Mouse (Mus musculus) urinary bladder, postnatal 25 days (tissue): ENCODE results near the gene Gm49373.
"Not testable (repeated sequence)": the region's sequence is repeated elsewhere in the genome, so short reads cannot be mapped to it uniquely, and the experiment has no call there.

Experiments
- DNase-seq: peaks from one replicate; pipeline ENCODE4 v3.0.0; 2022; ENCODE audit warnings: low spot score

The Gm49373 gene

DNA sequence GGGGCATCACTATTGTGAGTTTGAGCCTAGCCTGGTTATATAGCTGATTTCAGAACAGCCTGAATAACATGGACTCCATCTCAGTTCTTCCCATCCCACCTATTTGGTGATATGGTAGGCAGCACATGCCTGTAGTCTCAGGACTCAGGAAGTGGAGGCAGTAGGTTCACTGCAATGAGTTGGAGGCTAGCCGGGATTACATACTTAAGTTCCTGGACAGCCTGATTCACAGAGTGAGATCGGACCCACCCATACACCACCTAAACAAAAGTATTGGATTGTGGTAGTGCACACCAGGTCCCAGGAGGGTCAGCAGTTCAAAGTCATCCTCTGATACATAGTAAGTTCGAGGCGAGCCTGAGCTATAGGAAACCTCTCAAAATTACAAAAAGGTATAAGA lies 255 bp downstream of the Gm49373 start:
- DNase-seq: no peak

DNA sequence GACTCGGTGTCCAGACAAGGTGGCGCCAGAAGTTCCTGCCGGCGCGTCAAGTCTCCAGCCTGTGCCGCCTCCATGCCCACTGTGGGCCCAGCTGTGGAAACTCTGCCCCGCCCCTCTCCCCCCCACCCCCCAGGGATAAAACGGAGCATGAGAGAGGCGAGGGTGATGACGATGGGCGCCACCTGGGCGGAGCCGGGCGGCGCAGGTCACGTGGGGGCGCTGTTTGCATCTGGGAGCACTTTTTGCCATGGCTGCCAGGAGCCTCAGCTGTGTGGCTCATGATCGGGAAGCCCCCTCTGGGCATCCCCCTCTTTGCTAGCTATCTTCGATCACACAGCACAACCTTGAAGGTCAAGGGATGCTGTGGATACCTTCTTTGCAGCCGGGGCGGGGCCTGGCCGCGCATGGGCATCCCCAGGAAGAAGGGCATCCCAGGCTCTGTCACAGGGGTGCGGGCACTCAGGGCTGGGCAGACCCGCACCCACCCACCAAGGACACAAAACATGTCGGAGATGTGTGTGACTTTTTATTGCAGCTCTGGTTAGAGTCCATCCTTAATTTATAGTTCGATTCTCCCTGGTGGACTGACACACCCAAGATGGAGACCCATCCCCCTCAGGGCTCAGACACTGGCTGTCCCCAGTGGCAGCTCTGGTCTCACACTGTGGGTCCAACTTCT lies 5.8 kb downstream of the Gm49373 start, which contains the start of gene Zglp1:
TSS of gene Zglp1 (minus strand) at position 88 of the 679 bp plus-strand sequence.
- no peak for DNase-seq

DNA sequence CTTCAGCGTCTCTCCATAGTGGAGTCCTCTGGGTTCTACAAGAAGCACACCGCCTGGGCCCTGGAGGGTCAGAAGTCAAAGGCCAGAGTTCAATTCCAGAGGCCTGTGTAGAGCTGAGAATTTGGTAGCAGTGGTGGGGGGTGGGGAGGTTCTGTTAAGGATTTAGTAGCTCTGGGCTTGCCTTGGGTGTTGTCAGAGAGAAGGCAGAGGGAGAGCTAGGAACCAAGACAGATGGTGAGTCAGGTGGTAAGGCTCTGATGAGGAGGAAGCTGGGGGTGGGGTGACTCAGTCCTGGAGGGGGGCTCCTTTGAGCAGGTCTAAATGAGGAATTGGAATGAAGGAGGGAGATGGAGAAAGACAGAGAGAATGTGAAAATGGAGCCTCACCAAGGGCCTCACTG lies 10.0 kb downstream of the Gm49373 start:
- no peak for DNase-seq

GRCm38 (mm10) chr9:21051578-21051977 lies 21.3 kb downstream of the Gm49373 start:
- no peak for DNase-seq

GRCm38 (mm10) chr9:21045235-21045634 lies 27.7 kb downstream of the Gm49373 start:
- DNase-seq: no peak

DNA sequence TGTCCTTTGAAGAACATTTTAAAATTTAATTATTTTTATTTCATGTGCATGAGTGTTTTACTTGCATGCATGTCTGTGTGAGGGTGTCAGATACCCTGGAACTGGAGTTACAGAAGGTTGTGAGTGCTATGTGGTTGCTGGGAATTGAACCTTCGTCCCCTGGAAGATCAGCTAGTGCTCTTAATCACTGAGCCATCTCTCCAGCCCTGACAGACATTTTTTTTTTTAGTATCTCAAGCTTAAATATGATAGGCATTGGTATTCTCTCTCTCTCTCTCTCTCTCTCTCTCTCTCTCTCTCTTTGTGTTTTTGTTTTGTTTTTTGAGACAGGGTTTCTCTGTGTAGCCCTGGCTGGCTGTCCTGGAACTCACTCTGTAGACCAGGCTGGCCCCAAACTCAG lies 28.1 kb downstream of the Gm49373 start:
- not testable (repeated sequence) for DNase-seq

GRCm38 (mm10) chr9:21043563-21043962 lies 29.3 kb downstream of the Gm49373 start:
- no peak for DNase-seq

DNA sequence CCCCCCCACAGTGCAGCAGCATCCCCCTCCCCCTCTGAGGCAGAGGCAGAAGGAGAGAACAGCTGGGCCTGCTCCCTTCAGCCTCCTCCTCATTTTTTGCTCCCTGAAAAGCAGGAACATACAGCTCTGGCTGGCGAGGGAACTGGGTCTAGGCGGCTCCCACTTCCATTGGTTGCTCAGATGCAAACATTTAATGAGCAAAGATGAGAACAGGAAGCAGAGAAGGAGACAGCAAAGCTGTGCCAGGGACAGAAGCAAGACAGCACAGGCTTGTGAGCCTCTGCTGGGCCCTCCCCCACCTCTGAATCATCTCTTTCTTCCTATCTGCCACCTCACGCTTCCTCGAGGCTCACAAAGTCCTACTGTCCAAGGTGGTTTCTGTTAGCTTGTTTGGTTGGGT lies 31.6 kb downstream of the Gm49373 start:
- DNase-seq: no peak

DNA sequence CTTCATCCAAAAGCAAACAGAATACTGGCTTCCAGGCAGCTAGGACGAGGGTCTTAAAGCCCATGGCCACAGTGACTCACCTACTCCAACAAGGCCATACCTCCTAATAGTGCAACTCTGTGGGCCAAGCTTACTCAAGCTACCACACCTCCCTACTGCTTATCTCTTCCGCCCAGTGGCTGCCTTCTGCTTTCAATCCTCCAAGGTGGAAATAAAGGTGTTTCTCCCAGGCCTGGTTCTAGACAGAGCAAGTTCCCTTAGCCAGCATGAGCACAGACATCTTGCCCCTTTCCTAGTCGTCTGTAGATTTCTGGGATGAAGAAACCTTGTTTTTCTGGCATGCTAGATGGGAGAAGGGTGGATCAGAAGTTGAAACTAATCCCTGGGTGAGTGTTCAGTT lies 33.1 kb downstream of the Gm49373 start:
- DNase-seq: no peak

DNA sequence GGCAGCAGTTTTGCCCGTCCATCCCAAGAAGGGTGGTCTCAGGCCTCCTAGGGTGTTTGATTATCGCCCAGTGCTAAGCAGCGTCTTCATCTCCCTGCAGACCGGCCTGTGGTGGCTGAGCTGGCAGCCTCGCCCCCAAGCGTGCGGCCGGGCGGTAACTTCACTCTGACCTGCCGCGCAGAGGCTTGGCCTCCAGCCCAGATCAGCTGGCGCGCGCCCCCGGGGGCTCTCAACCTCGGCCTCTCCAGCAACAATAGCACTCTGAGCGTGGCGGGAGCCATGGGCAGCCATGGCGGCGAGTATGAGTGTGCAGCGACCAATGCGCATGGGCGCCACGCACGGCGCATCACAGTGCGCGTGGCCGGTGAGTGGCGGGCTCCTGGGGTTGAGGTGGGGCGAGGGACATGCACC lies 35.4 kb downstream of the Gm49373 start:
- DNase-seq: no peak

- DNase-seq: no peak
Observed at GRCm38 (mm10) chr9:21036666-21037065, 36.2 kb downstream of the Gm49373 start.

DNA sequence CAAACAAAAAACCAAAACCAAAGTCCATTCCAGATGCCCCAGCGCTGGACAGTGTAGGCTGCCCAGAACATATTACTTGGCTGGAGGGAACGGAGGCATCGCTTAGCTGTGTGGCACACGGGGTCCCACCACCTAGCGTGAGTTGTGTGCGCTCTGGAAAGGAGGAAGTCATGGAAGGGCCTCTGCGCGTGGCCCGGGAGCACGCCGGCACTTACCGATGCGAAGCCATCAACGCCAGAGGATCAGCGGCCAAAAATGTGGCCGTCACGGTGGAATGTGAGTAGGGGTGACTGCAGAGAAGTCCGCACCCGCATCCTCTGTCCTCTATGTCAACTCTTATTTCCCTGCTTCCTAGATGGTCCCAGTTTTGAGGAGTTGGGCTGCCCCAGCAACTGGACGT lies 36.7 kb downstream of the Gm49373 start:
- no peak for DNase-seq

DNA sequence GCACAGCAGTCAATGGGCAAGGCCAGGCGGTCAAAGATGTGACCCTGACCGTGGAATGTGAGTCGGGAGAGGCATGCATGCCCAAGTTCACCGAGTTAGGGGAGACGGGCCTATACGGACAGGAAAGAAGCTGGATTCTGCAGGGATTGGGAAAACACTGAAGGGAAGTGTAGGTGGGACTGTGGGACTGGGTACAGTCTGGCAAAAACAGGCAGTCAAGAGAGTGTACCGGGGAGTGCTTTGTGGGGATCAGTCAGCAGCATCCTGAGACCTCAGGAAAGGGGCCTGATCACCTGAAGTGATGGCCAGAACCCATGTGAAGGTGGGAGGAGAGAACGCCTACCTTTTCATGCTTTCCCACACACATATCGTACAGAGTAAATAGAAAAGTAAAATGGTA lies 37.3 kb downstream of the Gm49373 start:
- DNase-seq: no peak

DNA sequence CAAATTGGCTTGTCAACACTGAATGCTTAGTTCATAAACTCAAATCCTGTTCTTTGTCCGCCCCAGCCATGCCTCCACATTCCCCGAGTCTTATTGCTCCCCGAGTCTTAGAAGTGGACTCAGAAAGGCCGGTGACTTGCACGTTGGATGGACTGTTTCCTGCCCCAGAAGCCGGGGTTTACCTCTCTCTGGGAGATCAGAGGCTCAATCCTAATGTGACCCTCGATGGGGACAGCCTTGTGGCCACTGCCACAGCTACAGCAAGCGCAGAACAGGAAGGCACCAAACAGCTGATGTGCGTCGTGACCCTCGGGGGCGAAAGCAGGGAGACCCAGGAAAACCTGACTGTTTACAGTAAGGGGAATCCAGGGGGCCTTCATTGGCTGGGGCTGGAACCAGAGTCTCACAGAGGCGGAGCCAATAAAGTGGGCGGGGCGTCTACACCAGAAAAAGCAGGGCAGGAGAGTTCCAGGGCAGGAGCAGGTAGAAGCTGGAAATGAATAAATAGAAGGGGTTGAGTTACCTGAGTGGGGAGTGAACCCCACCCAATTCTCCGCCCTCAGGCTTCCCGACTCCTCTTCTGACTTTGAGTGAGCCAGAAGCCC lies 38.3 kb downstream of the Gm49373 start:
- no peak for DNase-seq

DNA sequence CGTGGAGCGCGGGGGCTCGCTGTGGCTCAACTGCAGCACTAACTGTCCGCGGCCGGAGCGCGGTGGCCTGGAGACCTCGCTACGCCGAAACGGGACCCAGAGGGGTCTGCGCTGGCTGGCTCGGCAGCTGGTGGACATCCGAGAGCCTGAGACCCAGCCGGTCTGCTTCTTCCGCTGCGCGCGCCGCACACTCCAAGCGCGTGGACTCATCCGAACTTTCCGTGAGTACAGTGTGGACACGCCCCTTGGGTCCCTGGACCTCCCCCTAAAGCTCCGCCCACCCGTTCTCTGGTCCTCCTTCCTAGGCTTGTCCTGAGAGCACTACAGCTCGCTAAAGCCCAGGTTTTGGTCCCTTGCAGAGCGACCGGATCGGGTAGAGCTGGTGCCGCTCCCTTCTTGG lies 39.8 kb downstream of the Gm49373 start:
- DNase-seq: peak; percentile 82

GRCm38 (mm10) chr9:21032491-21032890 lies 40.4 kb downstream of the Gm49373 start:
- no peak for DNase-seq

DNA sequence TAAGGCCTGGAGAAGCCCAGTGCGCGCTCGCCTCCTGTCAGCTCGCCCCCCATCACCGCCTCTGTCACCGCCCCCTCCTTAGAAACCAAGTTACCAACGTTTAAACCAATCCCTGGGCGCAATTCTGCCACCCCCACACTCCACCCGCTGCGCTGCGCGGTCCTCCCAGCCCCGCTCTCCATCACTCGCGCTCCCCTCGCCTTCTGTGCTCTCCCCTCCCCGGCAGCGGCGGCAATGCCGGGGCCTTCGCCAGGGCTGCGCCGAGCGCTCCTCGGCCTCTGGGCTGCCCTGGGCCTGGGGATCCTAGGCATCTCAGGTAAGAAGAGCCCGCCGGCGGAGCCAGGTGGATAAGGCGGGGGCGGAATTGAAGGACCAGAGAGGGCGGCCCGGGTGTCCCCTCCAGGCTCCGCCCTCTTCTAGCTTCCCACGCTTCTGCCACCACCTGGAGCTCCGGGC lies 41.0 kb downstream of the Gm49373 start, which contains the start of gene Icam5:
TSS of gene Icam5 (plus strand) at position 178 of the 456 bp plus-strand sequence.
- no peak for DNase-seq

DNA sequence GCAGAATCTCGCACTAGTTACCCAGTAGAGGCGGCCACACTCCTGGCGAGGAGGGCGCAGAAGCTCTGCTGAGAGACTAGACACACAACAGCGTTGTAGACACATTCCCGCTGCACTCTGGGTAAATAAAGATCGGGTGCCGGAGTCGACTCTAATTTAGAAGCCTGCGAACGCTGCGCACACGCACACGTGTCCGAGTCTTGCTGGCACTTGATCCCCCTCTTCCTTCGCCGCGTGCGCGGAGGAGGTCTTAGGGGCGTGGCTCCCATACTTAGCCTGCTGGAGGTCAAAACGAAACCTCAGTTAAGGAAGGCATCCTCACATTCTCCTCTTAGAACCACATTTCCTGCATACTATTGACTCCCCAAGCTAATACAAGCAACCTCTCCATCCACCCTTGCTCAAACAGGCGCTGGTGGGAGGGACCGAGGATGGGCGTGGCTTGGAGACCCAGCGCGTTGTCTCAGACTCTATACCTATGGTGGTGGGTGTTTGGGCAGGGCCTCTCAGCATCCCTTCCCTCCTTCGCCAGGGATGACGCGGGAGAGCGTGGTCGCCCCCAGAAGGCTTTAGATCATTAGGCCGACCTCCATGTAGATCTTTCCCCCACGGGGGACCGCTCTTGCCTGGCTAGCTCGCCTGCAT lies 41.5 kb downstream of the Gm49373 start:
- peak; percentile 53 for DNase-seq

DNA sequence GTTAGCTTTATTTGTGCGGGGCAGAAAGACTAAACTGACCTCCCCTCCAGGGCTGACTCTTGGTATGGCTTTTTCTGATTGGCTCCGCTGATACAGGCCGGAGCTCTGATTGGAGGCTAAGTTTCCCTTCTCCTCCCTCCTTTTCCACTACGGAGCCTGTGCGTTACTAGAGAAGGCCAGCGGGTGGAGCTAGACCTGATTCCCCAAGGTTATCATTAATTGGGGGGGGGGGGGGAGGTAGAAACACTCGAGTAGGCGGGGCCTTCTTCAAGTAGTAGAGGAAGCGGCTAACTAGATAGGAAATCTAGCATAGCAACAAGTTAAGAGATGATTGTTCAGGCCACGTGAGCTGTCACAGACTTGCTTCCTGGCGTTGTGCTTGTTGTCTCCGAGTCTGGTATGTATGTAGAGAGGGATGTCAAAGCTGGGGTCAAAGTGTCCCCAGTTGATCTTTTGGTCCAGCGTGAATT lies 42.1 kb downstream of the Gm49373 start:
- peak; percentile 69 for DNase-seq

DNA sequence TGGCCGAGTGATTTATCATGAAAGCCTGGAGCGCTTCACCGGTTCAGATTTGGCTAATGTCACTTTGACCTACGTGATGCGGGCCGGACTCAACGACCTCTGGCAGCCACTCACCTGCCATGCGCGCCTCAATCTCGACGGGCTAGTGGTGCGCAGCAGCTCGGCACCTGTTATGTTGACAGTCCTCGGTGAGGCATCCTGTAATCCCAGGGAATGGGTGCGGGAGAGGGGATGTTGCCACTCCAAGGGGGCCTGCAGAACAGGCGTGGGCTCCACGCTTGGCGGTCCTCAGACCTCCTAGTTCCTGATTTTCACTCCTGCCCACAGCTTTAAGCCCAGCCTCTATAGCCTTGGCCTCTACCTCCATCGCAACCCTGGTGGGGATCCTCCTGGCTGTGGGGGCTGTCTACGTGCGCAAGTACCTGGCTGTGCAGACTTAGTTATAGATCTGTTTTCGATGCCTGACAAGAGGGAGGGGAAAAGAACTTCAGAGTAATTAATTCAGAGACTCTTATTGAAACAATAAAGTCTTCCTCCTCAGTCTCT lies 42.8 kb downstream of the Gm49373 start:
- no peak for DNase-seq

- peak; percentile 79 for DNase-seq
Observed at GRCm38 (mm10) chr9:21029291-21030054, 43.4 kb downstream of the Gm49373 start, which contains the start of gene Icam4. Icam4 (plus strand) TSS chr9:21029373.

DNA sequence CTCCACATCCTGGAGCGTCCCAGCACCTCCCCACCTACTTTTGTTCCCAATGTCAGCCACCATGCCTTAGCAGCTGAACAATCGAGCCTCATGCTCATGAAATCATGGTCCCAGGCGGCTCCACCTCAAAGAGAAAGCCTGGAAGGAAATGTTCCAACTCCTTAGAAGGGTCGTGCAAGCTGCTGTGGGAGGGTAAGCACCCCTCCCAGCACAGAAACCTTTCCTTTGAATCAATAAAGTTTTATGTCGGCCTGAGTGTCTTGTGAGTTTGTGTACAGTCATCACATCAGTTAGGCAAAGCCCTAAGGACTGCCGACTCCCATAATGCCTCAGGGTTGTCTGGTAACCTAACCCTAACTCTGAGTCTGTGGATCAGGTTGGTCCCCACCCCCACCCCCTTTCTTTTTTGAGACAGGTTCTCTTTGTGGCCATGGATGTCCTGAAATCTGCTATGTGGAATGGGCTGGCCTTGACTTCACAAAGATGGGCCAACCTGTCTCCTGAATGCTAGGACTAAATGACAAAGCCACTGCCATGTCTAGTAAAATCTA lies 44.3 kb downstream of the Gm49373 start:
- DNase-seq: no peak
